Mouse (Mus musculus): ENCODE results near the gene Itgb1bp2.

Gene Itgb1bp2

DNA sequence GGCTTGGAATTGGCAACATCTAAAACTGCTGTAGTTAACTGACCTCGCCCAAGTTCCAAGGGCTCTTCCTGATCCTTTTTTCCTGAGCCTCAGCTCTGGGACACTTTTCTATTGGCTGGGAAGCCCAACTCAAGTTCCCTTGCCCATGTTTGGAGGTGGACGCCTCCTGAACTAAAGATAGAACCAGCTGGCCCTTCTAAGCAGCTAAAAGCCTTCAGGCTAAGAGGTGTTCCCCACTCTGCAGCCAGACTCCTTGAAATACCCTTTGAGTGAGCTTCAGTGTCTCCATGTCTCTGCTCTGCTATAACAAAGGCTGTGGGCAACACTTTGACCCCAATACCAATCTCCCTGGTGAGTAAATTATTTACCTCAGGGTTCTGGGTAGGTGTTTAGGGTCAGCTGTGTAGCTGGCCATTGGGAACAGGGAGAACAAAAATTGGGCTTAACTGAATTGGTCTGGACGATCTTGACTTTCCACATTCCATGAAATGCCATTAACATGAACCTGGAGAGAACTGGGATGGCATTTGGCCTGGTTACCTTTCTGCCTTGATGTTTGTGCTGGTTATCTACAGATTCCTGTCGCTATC lies at the start of gene Itgb1bp2:
Itgb1bp2 (plus strand) TSS at position 203 of the 590 bp plus-strand sequence.
- DNase-seq: no peak

DNA sequence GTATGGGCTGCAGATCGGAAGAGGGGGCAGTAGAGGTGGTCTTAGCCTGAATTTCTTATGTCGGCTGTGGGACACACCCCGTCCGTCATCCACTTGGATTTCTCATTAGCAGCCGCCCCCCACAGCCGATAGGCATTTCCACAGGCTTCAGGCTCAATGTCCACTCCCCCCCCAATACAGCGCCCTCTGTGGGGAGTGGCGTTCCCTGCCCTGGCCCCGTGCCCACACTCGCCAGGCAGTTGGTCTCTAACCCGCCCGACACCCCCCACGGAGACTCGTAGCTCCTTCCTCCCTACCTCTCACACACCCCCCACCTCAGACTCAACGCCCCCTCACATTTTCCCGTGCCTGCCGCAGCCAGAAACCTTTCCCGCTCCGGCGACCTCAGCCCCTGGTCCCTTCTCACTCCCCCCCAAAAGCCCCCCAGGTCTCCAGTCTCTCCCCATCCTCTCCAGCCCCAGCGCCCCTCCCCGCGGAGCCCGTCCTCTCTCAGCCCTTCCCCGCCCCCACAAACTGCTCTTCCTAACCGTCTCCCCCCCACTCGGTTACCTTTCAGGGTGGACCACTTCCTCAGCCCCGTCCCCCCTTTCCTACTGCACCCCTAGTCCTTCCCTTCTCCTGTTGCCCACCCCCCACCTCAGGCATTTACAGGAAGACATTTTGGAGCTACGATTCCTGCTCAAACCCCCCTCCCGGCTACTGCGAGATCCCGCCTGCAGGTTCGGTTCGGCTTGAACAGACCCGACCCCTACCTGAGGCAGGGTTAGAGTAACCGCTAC lies 29.8 kb upstream of the Itgb1bp2 start:
- peak; percentile 36 for DNase-seq

DNA sequence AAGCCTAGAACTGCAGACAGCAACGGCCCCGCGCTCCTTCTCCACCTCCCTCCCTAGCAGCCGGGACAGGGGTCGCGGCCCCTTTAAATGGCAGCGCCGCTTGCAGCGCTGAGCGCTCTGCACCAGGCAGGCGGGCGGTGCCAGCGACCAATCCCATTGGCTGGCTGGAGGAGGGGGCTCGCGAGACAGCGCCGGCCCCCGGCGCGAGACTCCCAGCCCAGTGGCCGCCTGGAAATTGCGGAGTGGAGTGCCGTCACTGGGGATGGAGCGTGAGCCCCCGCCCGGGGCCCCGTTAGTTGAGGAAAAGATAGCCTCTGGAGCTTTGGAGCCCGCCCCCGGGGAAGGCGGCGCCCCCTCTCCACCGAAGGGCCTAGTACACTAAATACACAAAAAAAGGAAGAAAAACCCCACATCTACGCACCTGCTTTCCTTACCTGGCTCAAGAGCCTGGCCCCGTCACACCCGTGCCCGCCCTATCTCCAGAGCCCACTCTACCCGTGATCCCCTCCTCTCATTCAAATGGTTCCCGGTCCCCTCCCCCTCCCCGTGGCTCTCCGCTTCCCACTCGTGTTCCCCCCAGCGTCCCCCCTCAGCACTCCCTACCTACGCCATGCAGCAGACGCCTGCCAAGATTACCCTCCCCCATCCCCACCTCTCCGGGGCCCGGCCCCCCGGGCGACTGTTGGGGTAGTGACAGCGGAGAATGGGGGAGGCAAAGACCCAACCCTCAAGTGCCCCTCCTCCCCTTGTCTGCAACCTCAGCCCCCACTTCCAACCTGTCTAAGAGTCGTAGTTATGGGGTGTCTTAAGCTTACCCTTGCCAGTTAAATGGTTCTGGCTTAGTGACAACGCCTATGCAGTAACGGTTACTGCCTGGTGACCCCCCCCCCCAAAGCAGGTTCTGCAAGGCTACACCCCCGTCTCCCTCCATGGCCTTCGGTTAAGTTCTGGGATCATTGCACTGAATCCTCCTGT lies 28.9 kb upstream of the Itgb1bp2 start:
- DNase-seq: peak; percentile 89

DNA sequence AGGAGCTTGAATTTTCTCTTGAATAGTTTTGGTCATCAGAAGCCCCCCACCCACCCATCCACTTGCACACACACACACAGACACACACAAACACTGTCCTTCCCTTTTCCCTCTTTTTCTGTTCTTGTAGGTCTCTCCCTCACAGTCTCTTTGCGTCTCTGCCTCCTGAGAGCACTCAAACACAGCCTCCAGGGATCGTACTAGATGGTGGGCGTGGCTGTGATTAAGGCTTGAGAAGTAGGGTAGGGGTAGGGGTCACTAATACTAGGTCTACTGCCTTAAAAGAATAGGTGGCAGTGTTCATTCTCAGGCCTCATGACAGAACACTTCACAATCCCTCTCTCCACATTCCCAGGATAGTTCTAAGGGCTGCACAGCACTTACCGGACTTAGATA lies 28.2 kb upstream of the Itgb1bp2 start, which contains the start of gene Zmym3:
Zmym3 (minus strand) TSS at position 150 of the 396 bp plus-strand sequence.
- DNase-seq: no peak

DNA sequence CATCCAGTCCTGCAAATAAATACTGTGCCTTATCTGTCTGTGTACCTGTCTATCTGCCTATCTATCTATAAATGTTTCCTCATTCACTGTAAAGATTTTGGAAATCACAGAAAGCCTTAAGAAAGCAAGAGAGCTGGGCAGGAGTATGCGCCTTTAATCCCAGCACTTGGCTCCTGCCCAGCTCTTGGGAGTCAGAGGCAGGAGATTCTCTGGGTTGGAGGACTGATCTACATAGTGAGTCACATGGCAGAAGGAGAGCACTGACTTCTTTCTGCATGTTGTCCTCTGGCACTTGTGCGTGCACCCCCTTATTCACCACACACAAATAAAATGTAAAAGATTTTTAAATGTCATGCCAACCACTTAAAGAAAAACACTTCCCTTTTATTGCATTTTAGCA lies 25.4 kb upstream of the Itgb1bp2 start:
- DNase-seq: no peak

DNA sequence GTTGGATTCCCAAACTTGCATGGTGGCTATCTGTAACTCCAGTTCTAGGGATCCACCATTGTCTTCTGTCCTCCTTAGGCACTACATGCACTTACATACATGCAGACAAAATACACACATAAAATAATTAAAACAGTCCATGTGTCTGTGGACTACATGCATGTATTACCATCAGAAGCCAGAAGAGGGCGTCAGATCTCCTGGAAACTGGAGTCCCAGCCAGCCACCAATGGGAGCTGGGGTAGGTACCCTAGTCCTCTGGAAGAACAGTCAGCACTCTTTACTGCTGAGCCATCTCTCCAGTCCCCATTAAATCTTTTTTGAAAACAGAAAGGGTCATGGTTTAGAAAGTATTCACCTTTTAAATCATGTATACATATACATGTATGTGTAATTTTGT lies 21.1 kb upstream of the Itgb1bp2 start:
- DNase-seq: no peak

DNA sequence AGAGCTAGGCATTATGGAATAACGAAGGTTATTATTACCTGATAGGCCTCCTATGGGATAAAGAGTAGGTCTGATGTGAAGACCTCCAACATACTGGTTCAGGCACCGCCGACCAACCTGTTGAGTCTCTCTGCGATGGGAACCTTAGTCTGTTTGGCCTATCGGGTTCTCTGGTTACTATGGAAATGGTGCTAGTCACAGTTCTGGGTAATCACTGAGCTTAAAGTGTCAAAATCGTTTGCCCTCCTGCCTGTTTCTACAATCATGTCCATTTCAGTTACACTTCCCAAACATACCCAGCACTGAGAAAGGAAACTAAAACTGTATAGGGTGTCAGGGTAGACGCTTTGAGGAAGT lies 20.1 kb upstream of the Itgb1bp2 start:
- DNase-seq: peak; percentile 4

DNA sequence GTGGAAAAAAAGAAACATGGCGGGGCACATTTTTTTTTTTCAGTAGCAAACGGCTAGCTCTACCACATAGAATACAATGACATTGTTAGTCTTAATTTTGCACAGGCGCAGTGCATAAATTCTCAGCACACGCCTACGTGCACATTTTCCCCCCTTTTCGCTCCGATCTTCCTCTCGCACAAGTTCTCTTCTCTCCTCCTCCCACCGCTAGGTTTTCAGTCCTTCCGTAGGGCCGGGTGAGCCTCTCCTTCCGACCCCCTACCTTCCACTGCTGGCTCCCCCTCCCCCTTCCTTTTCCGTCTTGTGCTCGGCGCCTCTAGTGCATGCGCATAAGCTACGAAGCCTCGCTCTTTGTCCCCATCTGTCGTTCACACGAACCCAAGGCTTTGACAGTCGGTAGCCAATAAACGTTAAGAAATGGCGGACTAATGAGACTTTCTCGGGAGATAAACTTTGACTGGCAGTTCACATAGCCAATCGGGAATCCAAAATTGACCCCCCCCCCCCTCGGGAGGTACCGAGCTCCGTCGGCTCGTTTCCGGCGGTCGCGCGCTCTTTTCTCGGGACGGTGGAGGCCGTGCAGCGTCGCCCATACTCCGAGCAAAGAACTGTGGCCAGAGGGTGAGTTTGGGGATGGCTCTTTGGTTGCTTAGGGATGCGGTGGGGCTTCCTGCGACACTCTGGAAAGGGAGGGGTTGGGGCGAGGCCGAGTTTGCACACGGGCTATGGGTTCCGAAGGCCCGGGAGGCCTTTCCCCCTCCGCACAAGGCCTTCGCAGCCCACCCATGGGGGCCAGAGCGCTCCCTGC lies 19.5 kb upstream of the Itgb1bp2 start, which contains the start of gene Nono:
Nono (plus strand) TSS at position 177 of the 808 bp plus-strand sequence.
- DNase-seq: peak; percentile 90

DNA sequence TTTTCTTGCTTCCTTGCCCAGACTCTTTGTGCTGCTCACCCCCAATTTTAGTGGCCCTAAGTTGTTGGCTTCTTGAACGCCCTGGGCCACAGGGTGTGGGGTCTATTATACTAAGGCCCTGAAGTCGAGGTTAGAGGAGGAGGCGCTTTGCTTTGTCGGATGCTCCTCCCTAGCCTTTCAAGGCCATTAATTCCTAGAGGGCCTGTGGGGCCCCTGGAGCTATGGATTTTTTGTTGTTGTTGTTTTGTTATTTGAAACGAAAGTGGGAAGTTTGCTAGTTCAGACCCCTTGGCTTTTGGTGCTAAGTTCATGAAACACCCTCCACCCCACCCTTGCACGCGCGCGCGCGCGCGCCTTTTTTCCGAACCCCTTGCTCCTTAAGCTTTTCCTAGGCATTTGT lies 18.9 kb upstream of the Itgb1bp2 start:
- DNase-seq: no peak

DNA sequence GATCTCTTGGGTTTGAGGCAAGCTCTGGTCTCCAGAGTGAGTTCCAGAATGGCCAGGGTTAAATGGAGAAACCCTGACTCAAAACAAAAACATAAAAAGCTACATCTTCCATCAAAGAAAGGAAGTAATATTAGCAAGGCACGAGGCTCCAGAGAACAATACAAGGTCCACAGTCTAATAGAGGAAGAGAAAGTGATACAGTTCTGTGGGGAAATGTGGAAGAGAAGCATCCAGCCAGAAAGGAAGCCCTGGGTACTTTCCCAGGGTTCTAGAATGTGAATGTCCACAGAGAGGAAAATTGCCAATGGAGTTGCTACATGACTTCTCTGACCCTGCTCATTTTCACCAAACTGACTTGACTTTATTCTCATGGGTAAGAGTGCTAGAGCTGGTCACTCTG lies 2.3 kb downstream of the Itgb1bp2 start:
- DNase-seq: no peak

DNA sequence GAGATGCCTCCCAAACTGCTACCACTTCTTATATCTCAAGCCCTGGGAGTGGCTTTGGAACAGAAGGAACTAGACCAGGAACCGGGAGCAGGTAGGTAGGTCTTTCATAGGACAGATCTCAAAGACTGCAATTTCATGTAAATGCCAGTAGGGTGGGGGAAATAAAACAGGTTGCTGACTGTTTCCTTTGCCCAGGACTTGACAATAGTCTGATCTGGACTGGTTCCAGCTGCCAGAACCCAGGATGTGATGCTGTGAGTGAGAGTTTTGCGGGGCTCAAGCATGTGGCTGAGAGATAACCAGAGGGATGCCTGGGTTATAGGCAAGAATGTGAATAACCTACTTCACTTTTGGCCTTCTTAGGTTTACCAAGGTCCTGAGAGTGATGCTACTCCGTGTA lies 2.7 kb downstream of the Itgb1bp2 start:
- DNase-seq: no peak

DNA sequence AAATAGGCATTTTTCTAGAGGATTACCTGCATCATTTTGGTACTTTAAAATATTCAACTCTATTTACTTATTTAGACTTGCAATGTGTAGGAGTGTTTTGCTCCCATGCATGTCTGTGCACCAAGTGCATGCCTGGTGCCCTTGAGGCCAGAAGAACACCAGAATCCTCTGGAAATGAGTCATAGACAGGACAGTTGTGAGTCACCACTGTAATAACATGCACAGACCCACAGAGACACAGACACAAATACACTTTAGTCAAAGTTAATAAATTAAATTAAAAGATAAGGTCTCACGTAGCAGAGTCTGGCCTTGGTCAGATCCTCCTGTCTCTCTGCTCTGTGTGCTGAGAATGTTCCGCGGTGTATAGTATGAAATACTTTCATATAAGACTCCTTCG lies 23.3 kb downstream of the Itgb1bp2 start:
- no peak for DNase-seq

DNA sequence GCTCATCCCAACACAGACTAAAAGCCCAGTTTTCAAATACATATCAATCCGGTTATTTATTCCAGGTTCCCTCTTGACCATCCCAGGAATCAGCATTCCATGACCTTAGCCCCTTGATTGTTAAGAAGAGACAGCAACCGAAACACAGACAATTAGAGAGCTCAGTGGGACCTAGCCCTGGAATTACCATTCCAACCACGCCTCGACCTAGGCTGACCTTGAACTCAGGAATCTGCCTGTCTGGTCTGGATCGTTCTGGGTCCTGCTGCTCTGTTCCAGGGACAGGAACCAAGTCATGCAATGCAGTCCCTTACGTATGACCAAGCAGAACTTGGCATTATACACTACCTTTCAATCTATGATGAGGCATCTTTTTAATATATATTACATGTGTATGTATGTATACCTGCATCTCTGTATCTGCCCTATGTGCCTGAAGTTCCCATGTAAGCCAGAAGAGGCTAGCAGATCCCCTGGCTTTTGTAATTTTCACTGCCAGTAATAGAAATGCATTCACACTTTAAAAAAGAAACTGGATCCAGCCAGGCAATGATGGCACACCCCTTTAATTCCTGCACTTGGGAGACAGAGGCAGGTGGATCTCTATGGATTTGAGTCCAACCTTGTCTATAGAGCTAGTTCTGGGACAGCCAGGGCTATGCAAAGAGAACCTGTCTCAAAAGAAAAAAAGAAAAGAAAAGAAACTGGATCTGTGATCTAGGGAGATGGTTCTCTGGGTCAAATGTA lies 32.9 kb downstream of the Itgb1bp2 start:
- no peak for DNase-seq

DNA sequence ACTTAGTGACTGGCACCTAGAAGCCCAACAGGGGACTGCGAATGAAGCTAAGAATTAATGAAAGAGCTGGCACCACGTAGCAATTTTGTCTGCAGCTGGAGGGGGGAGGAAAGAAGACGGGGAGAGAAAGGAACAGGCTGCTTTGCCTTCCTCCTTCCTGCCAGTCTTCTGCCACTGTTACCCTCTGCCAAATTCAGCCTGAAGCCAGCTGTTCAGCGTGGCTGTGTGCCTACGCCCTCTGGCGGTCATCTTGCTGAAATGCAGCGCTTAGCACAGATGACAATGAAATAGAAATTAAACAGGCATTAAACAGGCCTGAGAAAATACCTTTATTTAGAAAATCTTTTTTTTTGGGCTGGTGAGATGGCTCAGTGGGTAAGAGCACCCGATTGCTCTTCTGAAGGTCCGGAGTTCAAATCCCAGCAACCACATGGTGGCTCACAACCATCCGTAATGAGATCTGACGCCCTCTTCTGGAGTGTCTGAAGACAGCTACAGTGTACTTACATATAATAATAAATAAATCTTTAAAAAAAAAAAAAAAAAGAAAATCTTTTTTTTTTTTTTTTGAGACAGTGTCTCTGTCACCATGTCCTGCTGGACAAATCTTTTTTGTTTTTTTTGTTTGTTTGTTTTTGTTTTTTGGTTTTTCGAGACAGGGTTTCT lies 37.7 kb downstream of the Itgb1bp2 start:
- DNase-seq: peak; percentile 20

All from right cerebral cortex, adult 18-20 months (tissue).